Mouse (Mus musculus) CH12.LX (cell line): ENCODE measurements at regions not wholly inside any gene's neighbourhood (a gene's known extent, or its start where the extent isn't known, plus 50 kb on each side); places are given as distances from the start of the nearest gene placed in this dataset.
"Not testable (repeated sequence)": the region's sequence is repeated elsewhere in the genome, so short reads cannot be mapped to it uniquely, and the experiment has no call there.

ENCODE experiments used
- POLR2A ChIP-seq: IDR thresholded peaks from 2 replicates; pipeline ENCODE4 v1.6.1; 2011; ENCODE audit warnings: low read depth, mild to moderate bottlenecking, improper control_type of control experiment, low read length
- USF1 ChIP-seq: IDR thresholded peaks from 2 replicates; pipeline ENCODE4 v1.6.1; 2014; ENCODE audit warnings: low read depth, mild to moderate bottlenecking, inconsistent platforms, low read length, improper control_type of control experiment

- TF ChIP-seq USF1, POLR2A: not testable (repeated sequence)
Measured at GRCm38 (mm10) chr8:71779824-71780223, 54.3 kb upstream of the Fcho1 start.
